Mouse (Mus musculus) cerebellum, adult 2 months (tissue): ENCODE results near the gene Tuba1b.

Experiments
- CTCF ChIP-seq: fragments of 200-500 bp; IDR thresholded peaks from 2 replicates; pipeline ENCODE4 v1.5.1; 2011; ENCODE audit warnings: low read depth, mild to moderate bottlenecking, control low read depth, low read length, moderate library complexity, borderline replicate concordance; ENCODE audit not compliant: insufficient read depth
- POLR2A ChIP-seq: fragments of 200-500 bp; IDR thresholded peaks from 2 replicates; pipeline ENCODE4 v1.6.1; 2011; ENCODE audit warnings: low read length, control low read depth, borderline replicate concordance; ENCODE audit not compliant: insufficient read depth

GRCm38 (mm10) chr15:98958901-98959420, 24.6 kb upstream of the Tuba1b start:
- TF ChIP-seq CTCF: no peak
- TF ChIP-seq POLR2A: no peak
